In genomic region chr7:45935114-45935513, GRCm38 (mm10) we compare ENCODE assay signal across 9 mouse cellular contexts. TPM values are rescaled to one million over a fixed set of nuclear protein-coding genes. Genes with fewer than 3 reads are reported as not detected.
DNase-seq lines count a peak whose midpoint lies in the region; ATAC-seq and TF ChIP-seq lines count a peak whose summit lies in the region.
"Had no signal": no experiment of that assay in that cellular context is flagged by ENCODE, and none has a peak within 500 bp of the region (broad histone marks: within the 10 kb centered on the region; RNA-seq: fewer than 3 reads in every experiment).

No protein-coding gene starts in this region.

- no peak overlapping the region for H3K9ac ChIP-seq in midbrain, embryonic 13.5 days (replicated peaks)

- TF ChIP-seq POLR2A in cortical plate, adult 2 months (IDR thresholded peaks at IDR 0.05; ENCODE audit: extremely low read depth, insufficient read depth, low read length), result no peak

- H3K4me1 ChIP-seq in cortical plate, adult 2 months (ENCODE audit: control insufficient read depth, insufficient read depth, low read length), result no peaks in the 10 kb centered on the region
- no peaks in the 10 kb centered on the region for H3K4me1 ChIP-seq in midbrain, embryonic 13.5 days (replicated peaks)

- H3K9me3 ChIP-seq in midbrain, embryonic 13.5 days, result no peaks in the 10 kb centered on the region; the same call in 1 of the 2 replicates

- no peak overlapping the region for H3K27ac ChIP-seq in cortical plate, adult 2 months (ENCODE audit: insufficient read depth, low read length)
- no peak overlapping the region for H3K27ac ChIP-seq in midbrain, embryonic 13.5 days

- 0 out of 2 replicates have a peak, but pooled peaks cover 3% of the 10 kb centered on the region for H3K36me3 ChIP-seq in midbrain, embryonic 13.5 days

- no peak overlapping the region for H3K4me2 ChIP-seq in midbrain, embryonic 13.5 days (replicated peaks)

- intact Hi-C loops in heart, postnatal 14 days (cut with DNase I), result loop anchor here (2.0 kb wide), 2 partner anchors 62 to 196 kb away; partner anchors contain the start of gene Kdelr1

- peak; percentile 82 for ATAC-seq in midbrain, embryonic 13.5 days

- 28% methylated on average over 7 of the region's 7 CpGs for WGBS in midbrain, embryonic 13.5 days

- H3K4me3 ChIP-seq in cortical plate, adult 2 months (ENCODE audit: insufficient read depth, low read length), result no peak overlapping the region
- no peak overlapping the region for H3K4me3 ChIP-seq in midbrain, embryonic 13.5 days (replicated peaks)
- H3K4me3 ChIP-seq: myocyte had no signal

- peak; percentile 51 to 68 for DNase-seq in left cerebral cortex, adult 18-20 months (ENCODE audit: low spot score in 2 of 2)
- no peak for DNase-seq in left cerebral cortex, adult 11 months (ENCODE audit: low spot score)
- peak; percentile 81 for DNase-seq in MN1 (ENCODE audit: low spot score)
- peak; percentile 65 to 79 for DNase-seq in heart, postnatal 14 days
- peak; percentile 44 to 58 for DNase-seq in layer of hippocampus, postnatal 25 days (ENCODE audit: extremely low spot score in 1 of 2, low spot score in 1 of 2)
- peak; percentile 57 to 82 for DNase-seq in thymus, postnatal 10 days (ENCODE audit: low spot score in 2 of 2)

- TF ChIP-seq CTCF in cortical plate, adult 2 months (IDR thresholded peaks at IDR 0.05; ENCODE audit: extremely low read depth, insufficient read depth, low read length), result peak; percentile 87

- H3K27me3 ChIP-seq in midbrain, embryonic 13.5 days, result no peaks in the 10 kb centered on the region

RNA-seq across cellular contexts. Expression of gene Ccdc114, which starts 11.2 kb away (rescaled TPM):
- 1 to 10 TPM; 2.6 to 2.7 TPM for total RNA-seq in left cerebral cortex, adult 18-20 months (2021)
- polyA plus RNA-seq in cortical plate, adult 2 months (2012; rRNA removed), result 3.0 and 3.9 TPM in 2 replicates
- 1 to 10 TPM; 2.0 to 2.2 TPM for total RNA-seq in heart, postnatal 14 days (2021)
- 1 to 10 TPM; 3.1 to 3.2 TPM for total RNA-seq in layer of hippocampus, postnatal 25 days (2021)
- 3.3 and 4.1 TPM in 2 replicates for polyA plus RNA-seq in midbrain, embryonic 13.5 days (2015; fragmentation: Nextera tagmentation; extraction: Ambion mirVana)

RNA-seq across cellular contexts. Expression of gene Emp3, which starts 13.9 kb away (rescaled TPM):
- 1 to 10 TPM; 5.5 to 8.4 TPM for total RNA-seq in left cerebral cortex, adult 18-20 months (2021)
- polyA plus RNA-seq in cortical plate, adult 2 months (2012; rRNA removed), result 8.9 and 10.4 TPM in 2 replicates
- total RNA-seq in heart, postnatal 14 days (2021), result 10 to 100 TPM; 25.7 to 32.4 TPM
- 1 to 10 TPM; 2.2 to 2.5 TPM for total RNA-seq in layer of hippocampus, postnatal 25 days (2021)
- polyA plus RNA-seq in midbrain, embryonic 13.5 days (2015; fragmentation: Nextera tagmentation; extraction: Ambion mirVana), result 24.4 and 27.3 TPM in 2 replicates

RNA-seq across cellular contexts. Expression of gene Tmem143, which starts 38.4 kb away (rescaled TPM):
- 10 to 100 TPM; 20.9 to 22.0 TPM for total RNA-seq in left cerebral cortex, adult 18-20 months (2021)
- polyA plus RNA-seq in cortical plate, adult 2 months (2012; rRNA removed), result 32.5 and 35.0 TPM in 2 replicates
- total RNA-seq in heart, postnatal 14 days (2021), result 10 to 100 TPM; 77.4 to 79.3 TPM
- 10 to 100 TPM; 22.5 to 24.6 TPM for total RNA-seq in layer of hippocampus, postnatal 25 days (2021)
- 5.9 and 6.7 TPM in 2 replicates for polyA plus RNA-seq in midbrain, embryonic 13.5 days (2015; fragmentation: Nextera tagmentation; extraction: Ambion mirVana)

RNA-seq across cellular contexts. Expression of gene Syngr4, which starts 38.6 kb away (rescaled TPM):
- not detected for total RNA-seq in left cerebral cortex, adult 18-20 months (2021)
- 0.31 TPM in 1 of 2 replicates, not detected in the other for polyA plus RNA-seq in cortical plate, adult 2 months (2012; rRNA removed)
- total RNA-seq in heart, postnatal 14 days (2021), result not detected
- not detected for total RNA-seq in layer of hippocampus, postnatal 25 days (2021)
- polyA plus RNA-seq in midbrain, embryonic 13.5 days (2015; fragmentation: Nextera tagmentation; extraction: Ambion mirVana), result 0.28 and 0.66 TPM in 2 replicates

RNA-seq across cellular contexts. Expression of gene Grin2d, which starts 56.9 kb away (rescaled TPM):
- 10 to 100 TPM; 10.7 to 10.9 TPM for total RNA-seq in left cerebral cortex, adult 18-20 months (2021)
- 9.0 and 10.0 TPM in 2 replicates for polyA plus RNA-seq in cortical plate, adult 2 months (2012; rRNA removed)
- under 1 TPM; 0.34 to 0.41 TPM for total RNA-seq in heart, postnatal 14 days (2021)
- total RNA-seq in layer of hippocampus, postnatal 25 days (2021), result 10 to 100 TPM; 11.2 to 12.7 TPM
- 1.2 and 1.3 TPM in 2 replicates for polyA plus RNA-seq in midbrain, embryonic 13.5 days (2015; fragmentation: Nextera tagmentation; extraction: Ambion mirVana)
